Comparison of ENCODE assay signal across 29 mouse cellular contexts in the genomic region with DNA sequence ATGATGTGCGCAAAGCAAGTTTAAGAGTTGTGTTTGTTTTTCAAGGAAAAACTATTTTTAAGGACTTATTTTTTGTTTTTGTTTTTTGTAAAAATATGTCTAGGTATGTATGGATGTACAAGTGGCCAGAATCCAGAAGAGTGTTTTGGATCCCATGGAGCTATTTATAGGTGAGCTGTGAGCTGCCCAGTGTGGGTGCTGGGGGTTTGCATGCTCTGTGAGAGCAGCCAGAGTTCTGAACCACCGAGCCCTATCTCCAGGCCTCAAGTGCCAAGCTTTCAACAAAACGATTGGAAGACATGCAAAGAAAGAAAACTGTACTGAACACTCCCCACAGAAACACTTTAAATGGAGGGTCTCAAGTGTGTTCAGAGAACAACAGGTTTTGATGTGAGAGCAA. TPM values are rescaled to one million over a fixed set of nuclear protein-coding genes. Genes with fewer than 3 reads are reported as not detected.
DNase-seq lines count a peak whose midpoint lies in the region; ATAC-seq and TF ChIP-seq lines count a peak whose summit lies in the region.
"Had no signal": no experiment of that assay in that cellular context is flagged by ENCODE, and none has a peak within 500 bp of the region (broad histone marks: within the 10 kb centered on the region; RNA-seq: fewer than 3 reads in every experiment).

No protein-coding gene starts in this region.

- WGBS in heart, embryonic 11.5 days (ENCODE audit: insufficient replicate concordance): 59% methylated on average over 3 of the region's 3 CpGs
- 53% methylated on average over 3 of the region's 3 CpGs for WGBS in heart, embryonic 13.5 days
- WGBS in heart, embryonic 15.5 days: 47% methylated on average over 3 of the region's 3 CpGs
- 56% methylated on average over 3 of the region's 3 CpGs for WGBS in heart, postnatal 0 days
- WGBS in heart, adult 2 months: 56% methylated on average over 3 of the region's 3 CpGs

- 0 out of 2 replicates have a peak, but pooled peaks have one; percentile 57 for ATAC-seq in heart, embryonic 11.5 days (replicated peaks; ENCODE audit: insufficient number of reproducible peaks, low FRiP score, low TSS enrichment)
- no peak for ATAC-seq in heart, embryonic 13.5 days (ENCODE audit: extremely low read depth, insufficient number of reproducible peaks, low FRiP score, low TSS enrichment)
- ATAC-seq in heart, embryonic 15.5 days (replicated peaks; ENCODE audit: insufficient number of reproducible peaks, insufficient read depth, low FRiP score, low read depth): 0 out of 2 replicates have a peak, but pooled peaks have one; percentile 67
- ATAC-seq in heart, postnatal 0 days (ENCODE audit: insufficient read depth, low read depth): peak; percentile 60; the same call in 1 of the 2 replicates
- ATAC-seq: activated CD4-positive, CD25-positive, alpha-beta regulatory T cell, adult 4 months; CD4-positive, CD25-positive, alpha-beta regulatory T cell, adult 4 months; forebrain, embryonic 13.5 days; Patski had no signal

- H3K4me3 ChIP-seq in heart, embryonic 11.5 days (ENCODE audit: low read depth, low read length): no peak overlapping the region
- H3K4me3 ChIP-seq in heart, embryonic 13.5 days: no peak overlapping the region
- H3K4me3 ChIP-seq in heart, embryonic 15.5 days: no peak overlapping the region
- H3K4me3 ChIP-seq in heart, postnatal 0 days (ENCODE audit: low read depth, low read length): no peak overlapping the region
- no peak overlapping the region for H3K4me3 ChIP-seq in heart, adult 2 months
- H3K4me3 ChIP-seq: embryonic facial prominence, embryonic 10.5 days; embryonic facial prominence, embryonic 12.5 days; forebrain, embryonic 13.5 days had no signal

- H3K27ac ChIP-seq in heart, embryonic 11.5 days (ENCODE audit: low read depth, low read length): peak overlapping the region; percentile 25; the same call in 1 of the 2 replicates
- peak overlapping the region; percentile 58 for H3K27ac ChIP-seq in heart, embryonic 13.5 days (replicated peaks)
- peak overlapping the region; percentile 38 for H3K27ac ChIP-seq in heart, embryonic 15.5 days
- H3K27ac ChIP-seq in heart, postnatal 0 days (ENCODE audit: low read depth): peak overlapping the region; percentile 41
- no peak overlapping the region for H3K27ac ChIP-seq in heart, adult 2 months
- H3K27ac ChIP-seq: embryonic facial prominence, embryonic 10.5 days; embryonic facial prominence, embryonic 12.5 days; forebrain, embryonic 13.5 days had no signal

- intact Hi-C loops in heart, postnatal 25 days (cut with DNase I): no loop called here
- intact Hi-C loops in heart, postnatal 36 days (cut with DNase I): no loop called here
- intact Hi-C loops in heart, postnatal 10 days (cut with DNase I): no loop called here
- intact Hi-C loops in heart, adult 2 months (cut with DNase I): no loop called here

- no peak for TF ChIP-seq CTCF in heart, postnatal 0 days (IDR thresholded peaks at IDR 0.05; ENCODE audit: low read depth)
- no peak for TF ChIP-seq CTCF in heart, adult 2 months (IDR thresholded peaks at IDR 0.05)

- TF ChIP-seq EP300 in heart, postnatal 0 days (IDR thresholded peaks at IDR 0.05; ENCODE audit: low read depth): no peak
- TF ChIP-seq EP300 in heart, adult 2 months (IDR thresholded peaks at IDR 0.05; ENCODE audit: insufficient read depth, low read depth, low read length): no peak

- DNase-seq in heart, postnatal 25 days (ENCODE audit: low spot score): no peak
- DNase-seq in heart, postnatal 36 days: no peak
- DNase-seq in heart, postnatal 10 days: no peak
- DNase-seq in heart, postnatal 0 days (ENCODE audit: low spot score): peak; percentile 23
- no peak for DNase-seq in heart, adult 2 months
- DNase-seq: adrenal gland, adult 8-10 months; adrenal gland, postnatal 14 days; adrenal gland, postnatal 36 days; B cell, adult 2 months; cerebellum, adult 11-12 months; cerebellum, adult 2 months; cerebellum, adult 9-10 months; cerebellum, postnatal 10 days; cerebellum, postnatal 25 days had no signal

- no peak overlapping the region for H3K4me2 ChIP-seq in heart, embryonic 11.5 days
- peak overlapping the region; percentile 1; the same call in 1 of the 2 replicates for H3K4me2 ChIP-seq in heart, embryonic 13.5 days
- H3K4me2 ChIP-seq in heart, embryonic 15.5 days: no peak overlapping the region
- H3K4me2 ChIP-seq in heart, postnatal 0 days (ENCODE audit: low read depth, low read length): no peak overlapping the region
- H3K4me2 ChIP-seq: embryonic facial prominence, embryonic 12.5 days; forebrain, embryonic 13.5 days had no signal

- H3K27me3 ChIP-seq in heart, embryonic 11.5 days (ENCODE audit: control insufficient read depth, insufficient read depth, low read length): no peaks in the 10 kb centered on the region
- no peaks in the 10 kb centered on the region for H3K27me3 ChIP-seq in heart, embryonic 13.5 days (replicated peaks)
- H3K27me3 ChIP-seq in heart, embryonic 15.5 days: no peaks in the 10 kb centered on the region
- no peaks in the 10 kb centered on the region for H3K27me3 ChIP-seq in heart, postnatal 0 days (ENCODE audit: control insufficient read depth, insufficient read depth, low read length)
- H3K27me3 ChIP-seq in heart, adult 2 months (ENCODE audit: control insufficient read depth, insufficient read depth, low read length): no peaks in the 10 kb centered on the region
- H3K27me3 ChIP-seq: CH12.LX; embryonic facial prominence, embryonic 12.5 days; forebrain, embryonic 13.5 days; Patski had no signal

- no peaks in the 10 kb centered on the region for H3K9me3 ChIP-seq in heart, embryonic 11.5 days (replicated peaks; ENCODE audit: control insufficient read depth, low read length)
- H3K9me3 ChIP-seq in heart, embryonic 13.5 days: no peaks in the 10 kb centered on the region
- H3K9me3 ChIP-seq in heart, embryonic 15.5 days (replicated peaks): no peaks in the 10 kb centered on the region
- no peaks in the 10 kb centered on the region for H3K9me3 ChIP-seq in heart, postnatal 0 days (replicated peaks; ENCODE audit: control insufficient read depth, low read length)
- H3K9me3 ChIP-seq: embryonic facial prominence, embryonic 10.5 days; embryonic facial prominence, embryonic 12.5 days; forebrain, embryonic 13.5 days; G1E had no signal

- no peaks in the 10 kb centered on the region for H3K4me1 ChIP-seq in heart, embryonic 11.5 days (ENCODE audit: control insufficient read depth, insufficient read depth, low read length)
- H3K4me1 ChIP-seq in heart, embryonic 13.5 days: peaks cover 15% of the 10 kb centered on the region
- peaks cover 5% of the 10 kb centered on the region for H3K4me1 ChIP-seq in heart, embryonic 15.5 days (replicated peaks)
- no peaks in the 10 kb centered on the region for H3K4me1 ChIP-seq in heart, postnatal 0 days (ENCODE audit: control insufficient read depth, insufficient read depth)
- H3K4me1 ChIP-seq in heart, adult 2 months (ENCODE audit: control insufficient read depth, insufficient read depth, low read length): no peaks in the 10 kb centered on the region
- H3K4me1 ChIP-seq: embryonic facial prominence, embryonic 10.5 days; embryonic facial prominence, embryonic 12.5 days; forebrain, embryonic 13.5 days had no signal

- H3K9ac ChIP-seq in heart, embryonic 11.5 days (ENCODE audit: low read depth, low read length): no peak overlapping the region
- H3K9ac ChIP-seq in heart, embryonic 13.5 days: no peak overlapping the region
- no peak overlapping the region for H3K9ac ChIP-seq in heart, embryonic 15.5 days
- H3K9ac ChIP-seq in heart, postnatal 0 days (replicated peaks; ENCODE audit: low read depth, low read length): no peak overlapping the region
- H3K9ac ChIP-seq in heart, adult 2 months (ENCODE audit: low read depth, low read length): no peak overlapping the region
- H3K9ac ChIP-seq: embryonic facial prominence, embryonic 12.5 days; forebrain, embryonic 13.5 days had no signal

- no peaks in the 10 kb centered on the region for H3K79me2 ChIP-seq in heart, adult 2 months (replicated peaks; ENCODE audit: control insufficient read depth, insufficient read depth, low read length)

- H3K36me3 ChIP-seq in heart, embryonic 11.5 days (ENCODE audit: control insufficient read depth, insufficient read depth, low read length): peaks cover 9% of the 10 kb centered on the region; the same call in 1 of the 2 replicates
- peaks cover 26% of the 10 kb centered on the region for H3K36me3 ChIP-seq in heart, embryonic 13.5 days
- H3K36me3 ChIP-seq in heart, embryonic 15.5 days: peaks cover 3% of the 10 kb centered on the region; the same call in 1 of the 2 replicates
- peaks cover 5% of the 10 kb centered on the region; the same call in 1 of the 2 replicates for H3K36me3 ChIP-seq in heart, postnatal 0 days (replicated peaks; ENCODE audit: control insufficient read depth, insufficient read depth, low read length)
- no peaks in the 10 kb centered on the region for H3K36me3 ChIP-seq in heart, adult 2 months (ENCODE audit: control insufficient read depth, insufficient read depth, low read length)

- TF ChIP-seq POLR2A in heart, adult 2 months (IDR thresholded peaks at IDR 0.05; ENCODE audit: insufficient read depth, low read depth, low read length): no peak

RNA-seq across cellular contexts. Expression of gene Acrv1, which starts 12.9 kb away (rescaled TPM):
- not detected in 2 replicates for polyA plus RNA-seq in heart, embryonic 11.5 days (2014; fragmentation: Nextera tagmentation; extraction: Ambion mirVana)
- not detected for total RNA-seq in heart, postnatal 25 days (2021)
- polyA plus RNA-seq in heart, embryonic 13.5 days (2015; fragmentation: Nextera tagmentation; extraction: Ambion mirVana): not detected in 2 replicates
- not detected for total RNA-seq in heart, postnatal 36 days (2021)
- polyA plus RNA-seq in heart, embryonic 15.5 days (2015; fragmentation: Nextera tagmentation; extraction: Ambion mirVana): not detected in 2 replicates
- not detected for total RNA-seq in heart, postnatal 10 days (2021)
- total RNA-seq in heart, postnatal 0 days (2014; rRNA removed; ENCODE audit: low replicate concordance): not detected in 2 replicates
- polyA plus RNA-seq in heart, postnatal 0 days (2015; fragmentation: Nextera tagmentation; extraction: Ambion mirVana): not detected in 2 replicates
- total RNA-seq in heart, adult 2 months (2021): not detected
- 0.16 TPM in 1 of 2 replicates, not detected in the other for polyA plus RNA-seq in heart, adult 2 months (2012; rRNA removed)
- total RNA-seq: adrenal gland, adult 18-20 months; adrenal gland, adult 8-10 months; adrenal gland, postnatal 14 days; adrenal gland, postnatal 36 days; CH12.LX had no signal
- polyA plus RNA-seq: activated CD4-positive, CD25-positive, alpha-beta regulatory T cell, adult 4 months; CD4-positive, CD25-positive, alpha-beta regulatory T cell, adult 4 months; cerebellum, adult 2 months; cortical plate, adult 2 months; embryonic facial prominence, embryonic 10.5 days; embryonic facial prominence, embryonic 12.5 days; embryonic facial prominence, embryonic 14.5 days; forebrain, embryonic 11.5 days; forebrain, embryonic 13.5 days; G1E; Patski had no signal

RNA-seq across cellular contexts. Expression of gene Chek1, which starts 20.9 kb away (rescaled TPM):
- 26.2 and 30.6 TPM in 2 replicates for polyA plus RNA-seq in heart, embryonic 11.5 days (2014; fragmentation: Nextera tagmentation; extraction: Ambion mirVana)
- total RNA-seq in heart, postnatal 25 days (2021): under 1 TPM; 0.60 to 0.89 TPM
- 19.5 and 20.1 TPM in 2 replicates for polyA plus RNA-seq in heart, embryonic 13.5 days (2015; fragmentation: Nextera tagmentation; extraction: Ambion mirVana)
- under 1 TPM; 0.11 to 0.25 TPM for total RNA-seq in heart, postnatal 36 days (2021)
- 18.3 and 19.9 TPM in 2 replicates for polyA plus RNA-seq in heart, embryonic 15.5 days (2015; fragmentation: Nextera tagmentation; extraction: Ambion mirVana)
- 1 to 10 TPM; 4.2 to 9.1 TPM for total RNA-seq in heart, postnatal 10 days (2021)
- total RNA-seq in heart, postnatal 0 days (2014; rRNA removed; ENCODE audit: low replicate concordance): 4.7 and 12.3 TPM in 2 replicates
- polyA plus RNA-seq in heart, postnatal 0 days (2015; fragmentation: Nextera tagmentation; extraction: Ambion mirVana): 5.1 and 6.9 TPM in 2 replicates
- under 1 TPM; 0.29 to 0.68 TPM for total RNA-seq in heart, adult 2 months (2021)
- 0.08 and 0.26 TPM in 2 replicates for polyA plus RNA-seq in heart, adult 2 months (2012; rRNA removed)
